Mouse (Mus musculus): ENCODE data around the gene 4932438A13Rik.
A peak's percentile ranks its signal among the peaks of the same experiment; 100 is the strongest.

The 4932438A13Rik gene

DNA sequence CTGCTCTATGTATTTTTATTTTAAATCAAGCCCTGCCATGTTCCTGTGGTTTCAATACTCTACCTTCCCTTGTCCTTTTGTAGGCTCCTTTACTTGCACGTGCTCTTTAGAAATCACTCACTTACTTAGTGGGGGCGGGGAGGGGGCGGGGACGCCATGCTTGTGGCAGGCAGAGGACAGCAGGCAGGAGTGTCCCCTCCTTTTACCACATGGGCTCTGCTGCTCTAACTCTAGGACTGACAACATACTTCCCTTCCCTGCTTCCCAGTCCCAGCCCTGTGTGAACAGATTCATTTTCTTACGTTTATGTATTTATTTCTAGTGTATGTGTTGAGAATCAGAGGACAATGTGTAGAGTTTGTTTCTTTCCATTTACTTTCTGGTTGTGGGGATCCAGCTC, 78.7 kb downstream of the 4932438A13Rik start:
- peak; percentile 7 for DNase-seq

DNA sequence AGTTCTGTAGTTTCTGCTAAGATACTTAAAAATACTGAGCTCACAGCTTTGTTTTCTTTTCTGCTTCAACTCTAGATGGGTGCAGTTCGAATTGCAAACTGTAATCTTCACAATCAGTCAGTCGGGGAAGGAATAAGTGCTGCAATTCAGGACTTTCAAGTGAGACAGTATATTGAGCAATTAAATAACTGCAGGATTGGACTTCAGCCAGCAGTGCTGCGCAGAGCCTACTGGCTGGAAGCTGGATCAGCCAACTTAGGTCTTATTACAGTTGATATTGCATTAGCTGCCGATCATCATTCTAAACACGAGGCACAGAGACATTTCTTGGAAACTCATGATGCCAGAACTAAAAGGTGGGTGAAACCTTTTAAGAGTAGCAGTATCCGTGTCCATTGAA, 79.2 kb downstream of the 4932438A13Rik start:
- no peak for DNase-seq

- no peak for DNase-seq
Observed at GRCm38 (mm10) chr3:36943706-36944105, 80.8 kb downstream of the 4932438A13Rik start.

GRCm38 (mm10) chr3:37037979-37038378, 175.1 kb downstream of the 4932438A13Rik start:
- no peak for DNase-seq

- DNase-seq, result no peak
Observed at GRCm38 (mm10) chr3:37039811-37040210, 176.9 kb downstream of the 4932438A13Rik start.

DNA sequence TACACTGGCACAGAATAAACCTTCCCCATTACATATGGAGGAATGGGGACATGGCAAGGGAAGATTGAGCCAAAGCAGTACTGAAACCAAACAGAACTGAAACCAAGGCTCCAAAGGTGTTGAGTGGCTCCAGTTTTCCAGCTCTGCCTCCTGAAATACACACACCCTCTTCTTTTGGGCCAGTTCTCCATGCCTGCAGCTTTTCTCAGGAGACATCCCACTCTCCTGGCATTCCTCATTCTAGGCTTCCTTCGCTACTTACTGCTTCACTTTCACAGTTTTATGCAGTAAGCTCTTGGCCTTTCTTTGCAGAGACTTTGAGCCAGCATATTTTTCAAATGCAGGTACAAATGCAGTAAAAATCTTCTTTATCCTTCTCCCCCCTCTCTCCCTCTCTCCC, 188.6 kb downstream of the 4932438A13Rik start:
- no peak for DNase-seq

- DNase-seq, result peak; percentile 17
Observed at GRCm38 (mm10) chr3:37063406-37063805, 200.5 kb downstream of the 4932438A13Rik start, which contains the start of gene Adad1. TSS of gene Adad1 (plus strand) at chr3:37063527.

- DNase-seq, result no peak
Observed at GRCm38 (mm10) chr3:37073211-37073610, 210.3 kb downstream of the 4932438A13Rik start.

GRCm38 (mm10) chr3:37084860-37085259, 222.0 kb downstream of the 4932438A13Rik start:
- no peak for DNase-seq

- no peak for DNase-seq
Observed at GRCm38 (mm10) chr3:37090721-37091120, 227.8 kb downstream of the 4932438A13Rik start.
